Mouse (Mus musculus) liver, adult 2 months (tissue): ENCODE data around the gene Gm17190. TPM values are rescaled to one million over a fixed set of nuclear protein-coding genes. Genes with fewer than 3 reads are reported as not detected.

ENCODE experiments used
- DNase-seq: peaks from one replicate; pipeline ENCODE4 v3.0.0-alpha.2; 2011; ENCODE audit warnings: low read depth, low spot score; ENCODE audit errors: extremely low read depth
- H3K27ac ChIP-seq: fragments of 200-500 bp; replicated peaks from 2 replicates; pipeline ENCODE4 v1.5.1; 2012; ENCODE audit warnings: low read depth, mild to moderate bottlenecking, control low read depth, inconsistent platforms, low read length; ENCODE audit not compliant: insufficient read depth
- H3K27me3 ChIP-seq: fragments of 200-500 bp; 2 replicates; pipeline ENCODE4 v1.6.1; 2012; ENCODE audit warnings: mild to moderate bottlenecking, moderate library complexity, low read length, inconsistent platforms; ENCODE audit not compliant: control insufficient read depth, insufficient read depth
- H3K36me3 ChIP-seq: fragments of 200-500 bp; 2 replicates; pipeline ENCODE4 v1.6.1; 2012; ENCODE audit warnings: low read length, inconsistent platforms; ENCODE audit not compliant: control insufficient read depth, insufficient read depth
- H3K4me1 ChIP-seq: fragments of 200-500 bp; 2 replicates; pipeline ENCODE4 v1.6.1; 2011; ENCODE audit warnings: low read length; ENCODE audit not compliant: control insufficient read depth, insufficient read depth
- H3K4me3 ChIP-seq: fragments of 200-500 bp; 2 replicates; pipeline ENCODE4 v1.5.1; 2011; ENCODE audit warnings: low read depth, mild to moderate bottlenecking, control low read depth, low read length, moderate library complexity; ENCODE audit not compliant: insufficient read depth
- H3K79me2 ChIP-seq: fragments of 200-500 bp; 2 replicates; pipeline ENCODE4 v1.6.1; 2012; ENCODE audit warnings: inconsistent platforms, mild to moderate bottlenecking, low read length, moderate library complexity; ENCODE audit not compliant: control insufficient read depth, insufficient read depth
- H3K9ac ChIP-seq: fragments of 200-500 bp; 2 replicates; pipeline ENCODE4 v1.6.1; 2012; ENCODE audit warnings: low read depth, mild to moderate bottlenecking, control low read depth, inconsistent platforms, low read length
- CTCF ChIP-seq: fragments of 200-500 bp; IDR thresholded peaks from 2 replicates; pipeline ENCODE4 v1.5.1; 2011; ENCODE audit warnings: low read depth, low read length, control low read depth
- POLR2A ChIP-seq: fragments of 200-500 bp; IDR thresholded peaks from 2 replicates; pipeline ENCODE4 v1.6.1; 2011; ENCODE audit warnings: low read length, control low read depth; ENCODE audit not compliant: insufficient read depth; ENCODE audit errors: extremely low read depth
- WGBS: fragments of 180-500 bp; shearing (Covaris S2); methylation state at CpG from one replicate; pipeline ENCODE4 v1.1.7; 2018; 5-methylcytosine and 5-hydroxymethylcytosine counted together
- polyA plus RNA-seq: library from polyadenylated mRNA; depleted of rRNA; stranded (reverse); fragments of >200 nt; gene quantifications from 2 replicates; pipeline ENCODE4 v1.2.3, GENCODE M21; 2012
- total RNA-seq: library from RNA; depleted of rRNA; stranded (reverse); fragments of >200 nt; gene quantifications from 2 replicates; pipeline ENCODE4 v1.2.3, GENCODE M21; 2014

Gm17190 gene
- total and polyA plus RNA-seq, 2 experiments, result not detected

DNA sequence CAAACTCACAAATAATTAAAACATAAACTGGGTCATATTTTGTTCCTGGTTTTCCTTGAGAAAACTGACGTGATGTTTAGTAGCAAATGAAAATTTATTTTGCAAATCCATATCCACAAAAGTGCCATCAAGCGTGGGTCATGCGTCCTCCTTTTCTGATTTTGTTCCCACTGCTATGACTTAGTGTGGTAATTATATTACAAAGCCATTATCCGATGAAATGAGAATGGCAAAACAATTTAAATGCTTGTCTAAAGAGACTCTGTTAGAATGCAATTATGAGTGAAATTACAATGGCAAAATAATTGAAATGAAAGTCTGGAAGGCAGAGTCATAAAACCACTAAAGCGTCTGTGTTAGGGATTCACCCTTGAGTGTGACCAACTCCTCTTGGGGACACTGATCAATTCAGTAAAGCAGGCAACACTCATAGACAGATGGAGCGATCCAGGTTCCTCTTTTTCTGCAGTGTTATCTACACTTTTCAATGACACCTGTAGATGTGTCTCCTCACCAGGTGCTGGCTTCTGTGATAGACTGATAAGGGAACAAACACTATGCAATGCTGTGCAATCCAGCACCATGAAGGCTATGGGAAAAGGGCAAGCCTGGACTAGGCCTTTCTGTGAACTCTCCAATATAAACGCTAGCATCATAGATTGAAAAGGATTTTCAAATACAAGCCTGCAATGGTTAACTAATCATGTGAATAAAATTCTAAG is 3.9 kb downstream of the Gm17190 start:
- H3K27ac ChIP-seq, result no peak overlapping the region
- no peak overlapping the region for H3K9ac ChIP-seq
- H3K27me3 ChIP-seq, result peaks cover 2% of the 10 kb centered on the region; the same call in 1 of the 2 replicates
- WGBS, result 61% methylated on average over 7 of the region's 7 CpGs
- TF ChIP-seq CTCF (no peak), POLR2A (no peak)
- H3K79me2 ChIP-seq, result no peaks in the 10 kb centered on the region
- H3K4me3 ChIP-seq, result no peak overlapping the region
- no peaks in the 10 kb centered on the region for H3K36me3 ChIP-seq
- DNase-seq, result no peak
- H3K4me1 ChIP-seq, result no peaks in the 10 kb centered on the region

DNA sequence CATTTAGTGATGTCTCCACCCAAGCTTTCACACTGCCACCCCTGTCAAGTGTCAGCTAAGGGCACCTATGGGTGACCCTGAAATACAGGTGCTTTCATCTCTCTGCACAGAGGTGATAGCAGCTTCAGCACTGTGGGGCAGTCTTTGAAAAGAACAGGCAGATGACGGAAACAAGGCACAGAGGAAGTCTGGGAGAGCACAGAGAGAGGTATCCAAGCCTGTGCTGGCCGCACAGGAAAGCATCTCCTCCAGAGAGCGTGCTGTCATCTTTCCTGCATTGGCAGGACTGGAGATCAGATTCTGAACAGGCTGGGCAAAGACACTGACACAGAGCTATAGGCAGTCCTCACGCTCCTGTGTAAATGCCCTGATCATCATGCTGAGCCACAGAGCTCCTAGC is 9.1 kb downstream of the Gm17190 start:
- TF ChIP-seq POLR2A (no peak), CTCF (no peak)
- WGBS, result 77% methylated on average over 4 of the region's 4 CpGs

GRCm38 (mm10) chr13:96106367-96106766 is 24.5 kb downstream of the Gm17190 start:
- Histone ChIP-seq H3K9ac (no peak overlapping the region), H3K27me3 (no peaks in the 10 kb centered on the region), H3K4me1 (no peaks in the 10 kb centered on the region), H3K79me2 (no peaks in the 10 kb centered on the region), H3K4me3 (no peak overlapping the region), H3K36me3 (no peaks in the 10 kb centered on the region), H3K27ac (no peak overlapping the region)
- peak; percentile 12 for DNase-seq
- WGBS, result 81% methylated on average over 4 of the region's 4 CpGs
- TF ChIP-seq CTCF, result no peak
- no peak for TF ChIP-seq POLR2A

More for the DNA sequence above, 9.1 kb downstream of the Gm17190 start:
- Histone ChIP-seq H3K4me3 (no peak overlapping the region), H3K9ac (no peak overlapping the region), H3K27ac (no peak overlapping the region), H3K36me3 (no peaks in the 10 kb centered on the region), H3K27me3 (no peaks in the 10 kb centered on the region), H3K79me2 (no peaks in the 10 kb centered on the region), H3K4me1 (no peaks in the 10 kb centered on the region)
- no peak for DNase-seq

DNA sequence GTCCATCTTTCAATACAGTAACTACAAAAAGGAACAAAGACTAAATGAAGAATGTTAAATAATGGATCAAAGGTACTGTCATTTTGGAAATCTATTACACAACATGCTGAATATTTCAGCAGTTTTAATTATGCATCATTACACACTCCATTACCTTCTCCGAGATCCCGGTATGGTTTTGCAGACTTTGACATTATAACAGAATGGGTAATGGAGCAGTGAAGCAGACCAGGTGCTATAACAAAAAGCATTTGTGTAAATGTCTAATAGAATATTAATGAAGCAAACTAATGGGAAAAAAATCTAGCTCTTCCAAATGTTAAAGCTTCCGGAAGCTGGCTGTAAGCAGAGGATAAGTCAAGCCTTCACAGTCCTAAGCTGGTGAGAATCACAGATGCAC is 28.9 kb downstream of the Gm17190 start:
- no peak for DNase-seq
- Histone ChIP-seq H3K9ac (no peak overlapping the region), H3K79me2 (no peaks in the 10 kb centered on the region), H3K27ac (no peak overlapping the region), H3K36me3 (no peaks in the 10 kb centered on the region), H3K4me3 (no peak overlapping the region), H3K4me1 (no peaks in the 10 kb centered on the region), H3K27me3 (no peaks in the 10 kb centered on the region)
- no peak for TF ChIP-seq CTCF
- 97% methylated on average over 3 of the region's 3 CpGs for WGBS

- no peak for DNase-seq
- Histone ChIP-seq H3K9ac (no peak overlapping the region), H3K4me1 (no peaks in the 10 kb centered on the region), H3K27me3 (no peaks in the 10 kb centered on the region), H3K36me3 (no peaks in the 10 kb centered on the region), H3K4me3 (no peak overlapping the region), H3K79me2 (no peaks in the 10 kb centered on the region), H3K27ac (no peak overlapping the region)
- TF ChIP-seq POLR2A (no peak), CTCF (no peak)
- 71% methylated on average over 2 of the region's 2 CpGs for WGBS
These were observed 30.9 kb downstream of the Gm17190 start for GRCm38 (mm10) chr13:96112711-96113110.

DNA sequence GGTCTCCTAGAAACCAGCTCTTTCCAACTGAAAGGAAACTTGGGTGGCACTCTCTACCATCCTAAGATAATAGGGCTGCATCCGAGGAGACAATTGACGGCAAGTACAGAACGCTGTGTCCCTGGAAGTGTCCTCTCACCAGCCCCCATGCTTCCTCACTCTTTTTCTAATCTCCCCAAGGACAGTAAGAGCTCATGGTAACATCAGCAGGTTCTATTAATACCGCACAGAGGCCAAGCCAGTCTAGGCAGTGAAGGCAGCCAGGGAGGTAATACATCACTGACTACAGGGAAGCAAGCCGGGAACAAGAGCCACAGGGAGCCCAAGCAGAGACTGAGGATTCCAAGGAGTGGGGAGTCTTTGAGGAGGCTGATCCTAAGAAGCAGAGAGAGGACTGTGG is 43.2 kb downstream of the Gm17190 start:
- 73% methylated on average over 5 of the region's 5 CpGs for WGBS
- Histone ChIP-seq H3K27me3 (0 out of 2 replicates have a peak, but pooled peaks cover 4% of the 10 kb centered on the region), H3K79me2 (no peaks in the 10 kb centered on the region), H3K4me1 (no peaks in the 10 kb centered on the region), H3K9ac (no peak overlapping the region), H3K36me3 (no peaks in the 10 kb centered on the region), H3K27ac (no peak overlapping the region), H3K4me3 (no peak overlapping the region)
- no peak for DNase-seq
- no peak for TF ChIP-seq CTCF
- no peak for TF ChIP-seq POLR2A
